Mouse (Mus musculus) left cerebral cortex, adult 9 months (tissue): Measurements from ENCODE around the gene Amigo1.
A peak's percentile ranks its signal among the peaks of the same experiment; 100 is the strongest.
"Not testable (repeated sequence)": the region's sequence is repeated elsewhere in the genome, so short reads cannot be mapped to it uniquely, and the experiment has no call there.

Experiments
- DNase-seq, 2 experiments: peaks; one replicate each; pipeline ENCODE4 v3.0.0; 2022; ENCODE audit warnings: low spot score in 2 of 2

The Amigo1 gene

DNA sequence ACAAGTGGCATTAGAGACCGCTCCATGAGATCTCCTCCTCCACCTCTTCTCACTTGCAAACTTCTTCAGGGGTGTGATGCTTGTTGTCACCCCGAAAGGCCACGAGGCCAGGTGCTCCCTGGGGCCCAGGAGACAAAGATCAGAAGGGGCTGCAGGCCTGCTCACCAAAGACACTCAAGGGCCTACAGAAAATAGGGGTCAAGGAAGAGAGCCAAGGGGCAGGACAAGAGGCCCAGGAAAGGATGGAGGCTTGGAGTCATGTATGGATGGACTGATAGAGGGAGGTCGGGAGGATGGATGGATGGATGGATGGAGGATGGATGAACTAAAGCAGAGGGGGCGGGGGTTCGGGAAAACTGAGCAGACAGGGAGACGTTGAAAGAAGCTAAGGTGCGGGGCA, 23.4 kb downstream of the Amigo1 start:
- DNase-seq: no peak

DNA sequence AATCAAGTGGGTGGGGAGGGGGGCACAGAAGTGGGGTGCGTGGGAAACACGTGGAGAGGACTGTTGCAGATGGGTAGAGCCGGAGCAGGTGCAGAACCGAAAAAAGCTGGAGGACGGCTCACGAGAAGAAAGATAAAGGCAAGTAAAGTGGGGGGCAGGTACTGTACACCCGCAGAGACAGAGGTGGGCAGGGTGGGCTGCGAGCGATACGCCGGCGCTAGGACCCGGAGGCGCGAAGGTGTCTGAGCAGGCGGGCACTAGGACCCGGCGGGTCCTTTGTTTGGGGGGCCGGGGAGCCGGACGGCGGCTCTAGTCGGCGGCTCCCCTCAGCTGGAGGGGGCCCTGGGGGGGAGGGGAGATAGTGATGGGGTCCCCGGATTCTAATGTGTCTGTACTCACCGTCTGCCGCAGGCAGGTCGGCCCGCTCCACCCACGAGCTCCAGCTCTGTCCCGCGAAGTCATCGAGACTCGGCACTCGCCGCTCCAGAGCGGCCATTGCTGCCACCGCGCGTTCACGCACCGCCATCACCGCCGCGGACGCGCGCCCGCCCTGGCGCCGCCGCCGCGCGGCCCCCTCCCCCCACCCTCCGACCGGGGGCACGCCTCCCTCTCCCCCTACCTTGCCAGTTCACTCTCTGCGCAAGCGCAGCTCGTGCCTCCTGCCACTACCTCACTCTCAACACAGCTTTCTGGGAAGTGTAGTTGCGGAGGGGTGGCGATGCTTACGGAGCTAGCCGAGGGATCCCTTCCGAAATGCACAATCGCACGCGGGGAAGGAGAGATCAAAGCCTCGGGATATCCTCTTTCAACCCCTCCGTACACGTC, 24.0 kb downstream of the Amigo1 start:
- DNase-seq: peak; percentile 88 to 95

DNA sequence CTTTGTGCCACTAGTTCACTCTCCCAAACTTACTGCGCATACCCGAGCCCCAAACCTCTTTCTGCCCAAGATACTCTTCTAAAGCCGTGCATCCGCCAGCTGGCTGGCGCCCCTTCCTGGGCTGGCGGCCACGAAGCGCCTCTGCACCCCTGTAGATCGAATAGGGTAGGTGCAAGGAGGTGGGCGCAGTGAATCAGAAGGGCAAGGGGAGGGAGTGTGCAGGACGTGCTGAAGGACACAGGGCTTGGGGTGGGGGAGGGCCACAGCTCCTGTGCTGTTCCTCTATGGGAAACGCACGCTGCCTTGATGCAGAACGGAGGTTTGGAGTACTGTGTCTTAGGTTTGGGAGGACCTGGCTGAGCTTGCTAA, 24.6 kb downstream of the Amigo1 start, which contains the start of gene Atxn7l2:
Gene Atxn7l2, minus strand, starts transcription at position 164 of the 369 bp plus-strand sequence.
- no peak for DNase-seq

DNA sequence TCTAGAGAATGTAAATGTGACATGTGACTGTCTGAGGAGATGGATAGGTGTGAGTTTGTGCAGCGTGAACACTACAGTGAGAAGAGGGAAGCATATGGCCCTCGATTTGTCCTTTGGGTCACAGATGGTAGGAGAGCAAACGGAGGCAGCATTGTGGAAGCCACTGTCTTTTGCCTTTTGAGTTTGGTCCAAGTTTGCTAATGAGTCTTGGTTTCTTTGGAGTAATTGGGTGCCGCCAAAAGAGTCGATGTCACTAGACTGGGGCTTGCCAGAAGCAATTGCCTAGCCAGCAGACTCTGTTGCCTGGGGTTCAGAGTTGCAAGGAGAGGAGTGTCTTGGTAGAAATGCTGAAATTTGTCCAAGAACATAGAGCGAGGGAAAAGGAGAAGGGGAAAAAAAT, 25.7 kb downstream of the Amigo1 start:
- DNase-seq: peak in 1 of 2 experiments; percentile 11

DNA sequence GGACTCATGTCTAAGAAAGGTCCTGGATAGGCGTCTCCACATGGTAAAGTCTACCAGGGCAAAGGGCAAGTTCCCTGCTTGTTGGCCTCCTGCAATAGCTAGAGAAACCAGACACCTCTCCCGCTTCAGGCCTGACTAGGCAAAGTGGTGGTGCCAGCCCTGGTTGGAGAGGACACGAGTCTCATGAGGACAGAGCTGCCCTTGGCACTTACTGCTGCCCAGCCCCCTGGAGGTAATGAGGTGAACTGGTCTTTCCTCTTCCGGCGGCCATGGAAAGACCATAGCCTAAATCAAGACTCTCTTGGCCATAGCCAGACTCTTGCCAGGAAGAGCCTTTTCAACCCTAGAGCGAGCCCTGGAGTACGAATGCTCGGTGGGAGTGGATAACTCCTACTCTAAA, 26.3 kb downstream of the Amigo1 start:
- DNase-seq: peak in 1 of 2 experiments; percentile 13

DNA sequence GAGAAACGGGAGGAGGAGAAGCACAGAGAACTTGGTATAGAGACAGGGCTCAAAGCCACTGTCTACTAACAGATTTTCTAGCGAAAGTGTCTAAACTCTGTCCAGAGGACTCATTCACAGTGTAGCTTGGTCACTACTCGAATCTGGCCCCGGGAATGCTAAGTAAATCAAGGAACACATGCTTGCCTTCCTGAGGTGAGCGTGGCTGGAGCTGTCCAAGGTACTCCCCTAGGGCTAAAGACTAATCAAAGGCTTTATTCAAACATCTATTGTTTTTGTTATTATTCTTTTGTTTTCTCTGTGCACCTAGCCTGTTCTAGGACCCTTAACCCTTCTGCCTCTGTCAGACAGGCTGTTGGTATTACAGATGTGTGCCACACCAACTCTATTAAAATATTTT, 28.6 kb downstream of the Amigo1 start:
- DNase-seq: no peak

DNA sequence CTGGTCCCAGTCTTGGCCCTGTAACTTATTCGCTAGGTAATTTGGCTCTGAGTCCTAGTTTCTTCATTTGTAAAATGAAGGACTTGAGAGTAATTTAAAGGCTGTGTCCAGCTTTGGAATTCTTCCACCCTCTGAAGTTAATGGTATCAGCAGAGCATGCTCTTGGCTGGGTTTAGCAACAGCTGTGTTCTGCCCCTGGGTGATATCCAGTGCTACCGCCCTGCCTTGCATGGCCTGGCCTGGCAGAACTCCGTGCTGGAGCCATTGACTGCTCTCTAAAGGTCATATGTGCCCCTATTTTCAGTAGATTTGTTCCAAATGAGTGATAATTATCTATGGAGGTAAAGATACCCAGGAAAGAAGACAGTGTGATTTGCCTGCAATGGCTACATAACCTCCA, 34.5 kb downstream of the Amigo1 start:
- DNase-seq: no peak

DNA sequence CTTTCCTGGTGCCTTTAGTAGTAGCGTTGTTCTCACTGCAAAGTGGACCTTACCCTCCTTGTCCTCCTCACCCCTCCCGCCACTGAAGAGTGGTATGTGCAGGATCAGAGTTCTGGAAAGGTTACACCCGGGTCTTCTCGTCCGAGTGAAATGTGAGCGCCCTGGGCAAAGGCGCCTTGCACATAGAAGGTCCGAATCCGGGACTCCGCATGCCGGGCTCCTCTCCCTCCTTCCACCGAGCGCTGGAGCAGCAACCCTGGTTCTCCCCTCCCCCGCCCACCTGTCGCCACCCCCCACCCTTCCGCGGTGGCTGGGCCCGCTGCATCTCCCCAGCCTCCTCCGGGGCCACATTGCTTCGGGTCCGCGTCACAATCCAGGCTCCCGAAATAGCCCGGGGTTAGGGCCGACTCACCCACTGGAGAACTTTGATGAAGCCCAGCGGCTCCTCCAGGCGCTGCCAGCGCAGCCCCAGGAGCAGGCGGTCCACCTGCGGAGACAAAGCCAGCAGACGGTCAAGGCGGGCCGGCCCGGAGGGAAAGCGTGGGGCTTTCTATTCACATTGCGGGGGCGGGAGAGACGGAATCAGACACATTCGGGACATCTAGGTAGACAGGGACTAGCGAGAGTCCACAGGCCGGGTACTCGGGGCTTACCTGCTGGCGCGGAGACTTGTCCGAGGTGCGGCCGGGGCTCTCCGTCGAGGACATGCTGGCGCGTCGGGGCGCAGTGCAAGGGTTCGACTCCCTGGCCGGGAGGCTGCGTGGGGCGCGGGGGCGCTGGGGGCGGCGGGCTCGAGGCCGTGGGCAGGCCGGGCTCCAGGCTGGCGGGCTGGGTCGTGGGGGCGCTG, 39.8 kb downstream of the Amigo1 start:
- no peak for DNase-seq

DNA sequence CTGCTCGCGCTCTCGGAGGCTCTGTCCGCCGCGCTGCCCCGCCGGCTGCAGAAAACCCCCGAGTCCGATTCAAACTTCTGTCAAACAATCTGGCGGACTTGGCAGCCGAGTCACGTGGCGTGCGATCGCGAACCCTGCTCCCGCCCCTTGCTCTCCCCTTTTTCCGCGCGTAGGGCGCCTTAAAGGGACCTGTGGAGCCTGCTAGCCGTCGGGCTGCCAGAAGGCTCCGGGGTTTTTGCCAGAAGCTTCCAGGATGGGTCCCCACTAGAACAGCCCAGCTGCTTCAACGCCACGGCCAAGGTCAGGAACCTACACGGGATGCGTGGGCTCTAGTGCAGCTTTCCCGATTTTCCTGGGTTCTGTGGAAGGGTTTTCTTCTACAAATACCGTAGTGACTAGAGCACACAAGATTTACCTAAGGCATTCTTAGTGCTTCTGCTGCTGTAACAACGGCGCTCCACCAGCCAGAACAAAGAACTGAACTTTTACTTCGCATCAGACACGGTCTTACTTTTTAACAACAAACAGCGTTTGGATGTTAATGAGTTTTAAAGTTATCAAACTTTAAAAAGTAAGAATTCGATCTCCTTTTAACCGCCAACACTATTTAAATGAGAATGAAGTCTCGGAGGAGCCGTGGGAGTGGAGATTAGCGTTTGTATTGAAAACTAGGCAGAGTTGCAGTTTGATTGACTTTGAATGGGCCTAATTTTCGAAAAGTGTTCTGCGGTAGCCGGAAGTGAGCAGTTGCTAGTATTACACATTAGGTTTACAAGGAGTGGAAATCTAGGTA, 40.6 kb downstream of the Amigo1 start, which contains the start of gene Sypl2:
Gene Sypl2, minus strand, starts transcription at position 91 of the 793 bp plus-strand sequence.
- DNase-seq: no peak

DNA sequence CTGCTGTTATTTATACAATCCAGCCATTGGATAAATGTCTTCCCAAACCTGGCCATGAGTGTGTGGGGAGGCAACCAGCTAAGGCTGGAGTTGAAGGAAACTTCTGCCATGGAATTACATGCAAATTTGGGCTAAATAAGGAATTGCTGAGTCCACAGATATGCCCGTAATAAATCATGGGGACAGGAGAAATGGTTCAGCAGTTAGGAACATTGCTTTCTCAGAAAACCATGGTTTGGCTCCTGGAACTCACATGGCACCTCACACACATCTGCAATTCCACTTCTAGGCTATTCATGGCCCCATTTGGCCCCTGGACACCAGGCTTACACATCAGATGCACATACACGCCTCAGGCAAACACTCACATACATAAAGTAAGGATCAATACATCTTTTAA, 41.4 kb downstream of the Amigo1 start:
- DNase-seq: no peak

DNA sequence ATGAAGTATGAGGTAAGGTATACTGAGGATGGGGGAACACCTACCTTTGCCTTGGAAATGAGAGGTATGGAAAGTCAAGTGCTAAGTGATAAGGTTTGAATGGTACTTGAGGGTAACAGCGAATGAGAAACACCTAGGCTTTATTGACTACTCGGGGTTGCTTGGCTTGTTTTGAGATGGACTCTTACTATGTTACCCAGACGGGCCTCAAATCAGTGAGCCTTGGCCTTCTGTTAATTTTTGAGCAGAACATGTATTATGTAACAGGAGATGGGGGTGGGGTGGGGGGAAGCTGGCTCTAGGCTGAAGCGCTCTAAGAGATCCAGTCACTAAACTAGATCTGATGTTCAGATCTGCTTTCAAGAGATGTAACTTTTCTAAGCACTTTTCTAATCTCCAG, 45.5 kb downstream of the Amigo1 start:
- no peak for DNase-seq

DNA sequence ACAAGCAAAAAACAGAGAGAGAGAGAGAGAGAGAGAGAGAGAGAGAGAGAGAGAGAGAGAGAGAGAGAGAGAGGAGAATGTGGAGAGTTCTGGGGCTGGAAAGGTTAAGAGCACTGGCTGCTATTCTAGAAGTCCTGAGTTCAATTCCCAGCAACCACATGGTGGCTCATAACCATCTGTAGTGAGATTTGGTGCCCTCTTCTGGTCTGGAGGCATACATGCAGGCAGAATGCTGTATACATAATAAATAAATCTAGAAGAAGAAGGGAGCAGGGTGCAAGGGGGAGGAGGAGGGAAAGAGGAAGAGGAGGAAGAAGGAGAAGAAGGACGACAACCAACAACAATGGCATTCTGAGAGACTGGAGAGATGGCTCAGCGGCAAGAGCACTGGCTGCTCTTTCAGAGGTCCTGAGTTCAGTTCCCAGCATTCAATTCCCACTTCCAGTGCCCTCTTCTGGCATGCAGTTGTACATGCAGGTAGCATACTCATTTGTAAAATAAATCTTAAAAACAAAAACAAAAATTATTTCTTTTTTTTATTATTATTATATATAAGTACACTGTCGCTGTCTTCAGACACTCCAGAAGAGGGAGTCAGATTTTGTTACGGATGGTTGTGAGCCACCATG, 51.5 kb downstream of the Amigo1 start:
- DNase-seq: not testable (repeated sequence)

DNA sequence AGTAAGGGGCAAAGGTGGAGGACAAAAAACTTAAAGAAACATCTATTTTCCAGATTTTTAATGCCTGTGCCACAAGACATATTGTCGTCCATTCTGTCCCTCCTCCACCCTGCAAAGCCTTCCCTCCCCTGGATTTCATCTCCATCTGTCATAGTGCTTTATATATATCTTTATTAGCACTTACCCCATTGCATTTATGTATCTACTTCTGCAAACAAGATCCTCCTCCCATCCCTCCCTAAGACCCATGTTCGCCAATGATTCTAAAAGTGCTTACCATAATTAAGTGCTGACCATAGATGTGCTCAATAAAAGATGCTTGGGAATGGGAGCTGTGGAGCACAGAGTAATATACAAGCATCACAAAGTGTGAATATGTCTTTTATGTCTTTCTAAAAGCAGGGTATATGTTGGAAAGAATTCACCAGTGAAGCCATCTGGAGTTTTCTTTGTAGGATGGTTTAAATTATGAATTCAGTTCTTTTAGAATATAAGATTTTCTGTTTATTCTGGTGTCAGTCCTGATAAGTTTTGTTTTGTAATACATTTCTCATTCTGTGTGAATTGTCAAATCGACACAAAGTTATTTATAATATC, 55.2 kb downstream of the Amigo1 start:
- no peak for DNase-seq
